Comparison of ENCODE assay signal across 8 mouse cellular contexts in genomic region chr12:31654197-31654964, GRCm38 (mm10). TPM values are rescaled to one million over a fixed set of nuclear protein-coding genes. Genes with fewer than 3 reads are reported as not detected.
DNase-seq lines count a peak whose midpoint lies in the region; ATAC-seq and TF ChIP-seq lines count a peak whose summit lies in the region.

Gene Dus4l, minus strand, starts transcription at chr12:31654826.
Gene Cog5, plus strand, starts transcription at chr12:31654869.

- H3K9me3 ChIP-seq in ES-Bruce4 (replicated peaks; ENCODE audit: control insufficient read depth, insufficient read depth, low read length, poor library complexity, severe bottlenecking), result no peaks in the 10 kb centered on the region
- no peaks in the 10 kb centered on the region for H3K9me3 ChIP-seq in forebrain, embryonic 13.5 days (replicated peaks)

- WGBS in forebrain, embryonic 13.5 days, result under 1% methylated on average over 47 of the region's 47 CpGs
- WGBS in lung, adult 2 months, result under 1% methylated on average over 47 of the region's 47 CpGs

- H3K9ac ChIP-seq in ES-Bruce4 (ENCODE audit: low read depth, poor library complexity, severe bottlenecking), result peak within 1 kb of the TSS; percentile 85
- peak within 1 kb of the TSS; percentile 83 for H3K9ac ChIP-seq in forebrain, embryonic 13.5 days

- no peak for TF ChIP-seq CTCF in ES-Bruce4 (IDR thresholded peaks at IDR 0.05; ENCODE audit: low read depth, low read length)
- no peak for TF ChIP-seq CTCF in lung, adult 2 months (IDR thresholded peaks at IDR 0.05; ENCODE audit: insufficient read depth, low read length)

- peak; percentile 41 for TF ChIP-seq POLR2A in ES-Bruce4 (IDR thresholded peaks at IDR 0.05; ENCODE audit: insufficient read depth, low read length)
- peak; percentile 82; the same call in 1 of the 2 replicates for TF ChIP-seq POLR2A in lung, adult 2 months (IDR thresholded peaks at IDR 0.05; ENCODE audit: borderline replicate concordance, extremely low read depth, low read depth, low read length)

- peak; percentile 93 for ATAC-seq in cerebellum, adult (ENCODE audit: insufficient number of reproducible peaks, low FRiP score, low TSS enrichment)
- peak; percentile 98 for ATAC-seq in forebrain, embryonic 13.5 days
- ATAC-seq in neutrophil, adult 5-6 weeks (ENCODE audit: extremely low read depth, insufficient number of reproducible peaks, low FRiP score, poor library complexity, severe bottlenecking), result peak; percentile 98

- peak within 1 kb of the TSS; percentile 95 for H3K4me3 ChIP-seq in ES-Bruce4 (ENCODE audit: low read depth, low read length)
- peak within 1 kb of the TSS; percentile 87 for H3K4me3 ChIP-seq in forebrain, embryonic 13.5 days
- peak within 1 kb of the TSS; percentile 87 for H3K4me3 ChIP-seq in lung, adult 2 months (replicated peaks; ENCODE audit: extremely low read depth, low read depth, low read length)

- no peak for TF ChIP-seq EP300 in ES-Bruce4 (IDR thresholded peaks at IDR 0.05; ENCODE audit: insufficient read depth, low read depth, low read length)

- intact Hi-C loops in heart, postnatal 14 days (cut with DNase I), result loop anchor here (5.0 kb wide), 1 partner anchor 157 kb away; the partner anchor contains the start of gene Cbll1

- peak within 1 kb of the TSS; percentile 63 for H3K27ac ChIP-seq in ES-Bruce4 (ENCODE audit: insufficient read depth, low read length)
- H3K27ac ChIP-seq in forebrain, embryonic 13.5 days, result peak within 1 kb of the TSS; percentile 28

- DNase-seq in heart, postnatal 14 days, result peak; percentile 96 to 99
- peak; percentile 95 to 98 for DNase-seq in layer of hippocampus, adult 18-20 months (ENCODE audit: low spot score in 2 of 2)
- DNase-seq in lung, adult 2 months, result peak; percentile 100
- peak; percentile 93 to 94 for DNase-seq in thymus, adult 18-20 months

- peak within 1 kb of the TSS; percentile 80 for H3K4me2 ChIP-seq in forebrain, embryonic 13.5 days

- H3K27me3 ChIP-seq in ES-Bruce4 (ENCODE audit: control insufficient read depth, insufficient read depth, low read length, poor library complexity, severe bottlenecking), result no peaks in the 10 kb centered on the region
- H3K27me3 ChIP-seq in forebrain, embryonic 13.5 days, result no peaks in the 10 kb centered on the region

- H3K36me3 ChIP-seq in ES-Bruce4 (ENCODE audit: control insufficient read depth, insufficient read depth, low read length, poor library complexity, severe bottlenecking), result peaks cover 9% of the 10 kb centered on the region; the same call in 1 of the 2 replicates
- H3K36me3 ChIP-seq in forebrain, embryonic 13.5 days (ENCODE audit: poor library complexity, severe bottlenecking), result no peaks in the 10 kb centered on the region

- H3K4me1 ChIP-seq in ES-Bruce4 (ENCODE audit: control insufficient read depth, insufficient read depth, low read length), result no peaks in the 10 kb centered on the region
- peaks cover 10% of the 10 kb centered on the region for H3K4me1 ChIP-seq in forebrain, embryonic 13.5 days
- peaks cover 2% of the 10 kb centered on the region for H3K4me1 ChIP-seq in lung, adult 2 months (ENCODE audit: control insufficient read depth, insufficient read depth, low read length)

RNA-seq across cellular contexts. Expression of gene Dus4l, which starts in this region (rescaled TPM):
- 23.0 and 23.9 TPM in 2 replicates for polyA plus RNA-seq in ES-Bruce4 (2011; ENCODE audit: insufficient read depth, insufficient read length, low read depth, missing spikeins)
- polyA plus RNA-seq in forebrain, embryonic 13.5 days (2015; fragmentation: Nextera tagmentation; extraction: Ambion mirVana), result 11.2 and 12.9 TPM in 2 replicates
- 1 to 10 TPM; 7.0 TPM for total RNA-seq in heart, postnatal 14 days (2021)
- 10 to 100 TPM in 1 of 2 experiments, 1 to 10 TPM in 1; 7.9 to 13.0 TPM for total RNA-seq in layer of hippocampus, adult 18-20 months (2021)
- 2.4 and 4.8 TPM in 2 replicates for polyA plus RNA-seq in lung, adult 2 months (2012; rRNA removed)
- total RNA-seq in neutrophil, adult 5-6 weeks (2017), result 5.9 and 7.6 TPM in 2 replicates

RNA-seq across cellular contexts. Expression of gene Cog5, which starts in this region (rescaled TPM):
- polyA plus RNA-seq in ES-Bruce4 (2011; ENCODE audit: insufficient read depth, insufficient read length, low read depth, missing spikeins), result 50.6 and 53.6 TPM in 2 replicates
- 24.2 and 27.6 TPM in 2 replicates for polyA plus RNA-seq in forebrain, embryonic 13.5 days (2015; fragmentation: Nextera tagmentation; extraction: Ambion mirVana)
- 10 to 100 TPM; 55.2 to 56.0 TPM for total RNA-seq in heart, postnatal 14 days (2021)
- total RNA-seq in layer of hippocampus, adult 18-20 months (2021), result 10 to 100 TPM; 63.6 to 64.7 TPM
- 15.7 and 19.6 TPM in 2 replicates for polyA plus RNA-seq in lung, adult 2 months (2012; rRNA removed)
- total RNA-seq in neutrophil, adult 5-6 weeks (2017), result 63.1 and 63.9 TPM in 2 replicates

Comparison
In these comparisons a context has a peak if more than half of its experiments do, and no peak if none do; other contexts are left out.
1. Peak in every context shown above with its lines: DNase-seq, ATAC-seq, H3K4me3 ChIP-seq and H3K27ac ChIP-seq.